In genomic region chr2:170006829-170007228, GRCm38 (mm10) we compare ENCODE assay signal across 15 mouse cellular contexts.
A peak's percentile ranks its signal among the peaks of the same experiment; 100 is the strongest.
DNase-seq lines count a peak whose midpoint lies in the region; ATAC-seq and TF ChIP-seq lines count a peak whose summit lies in the region.
"Had no signal": no experiment of that assay in that cellular context is flagged by ENCODE, and none has a peak within 500 bp of the region (broad histone marks: within the 10 kb centered on the region; RNA-seq: fewer than 3 reads in every experiment).

No protein-coding gene starts in this region.

- 78% methylated on average over 8 of the region's 8 CpGs for WGBS in forebrain, embryonic 11.5 days
- 72% methylated on average over 8 of the region's 8 CpGs for WGBS in forebrain, postnatal 0 days
- WGBS in kidney, adult 2 months: 68% methylated on average over 8 of the region's 8 CpGs
- 83% methylated on average over 8 of the region's 8 CpGs for WGBS in midbrain, embryonic 10.5 days
- 61% methylated on average over 8 of the region's 8 CpGs for WGBS in midbrain, embryonic 14.5 days
- 73% methylated on average over 8 of the region's 8 CpGs for WGBS in hindbrain, postnatal 0 days

- no peak overlapping the region for H3K4me3 ChIP-seq in forebrain, embryonic 11.5 days (ENCODE audit: low read depth, low read length)
- H3K4me3 ChIP-seq in forebrain, postnatal 0 days (ENCODE audit: low read depth, low read length): no peak overlapping the region
- H3K4me3 ChIP-seq in kidney, adult 2 months (ENCODE audit: insufficient read depth, low read depth, low read length): no peak overlapping the region
- H3K4me3 ChIP-seq in midbrain, embryonic 10.5 days: no peak overlapping the region
- H3K4me3 ChIP-seq in midbrain, embryonic 14.5 days (replicated peaks; ENCODE audit: low read depth, low read length): no peak overlapping the region
- no peak overlapping the region for H3K4me3 ChIP-seq in hindbrain, postnatal 0 days (ENCODE audit: low read length)
- H3K4me3 ChIP-seq: hindbrain, embryonic 15.5 days; myocyte had no signal

- no peak for TF ChIP-seq POLR2A in kidney, adult 2 months (IDR thresholded peaks at IDR 0.05; ENCODE audit: low read depth, low read length)

- no peak overlapping the region for H3K4me2 ChIP-seq in forebrain, embryonic 11.5 days (ENCODE audit: low read depth, low read length, severe bottlenecking)
- no peak overlapping the region for H3K4me2 ChIP-seq in forebrain, postnatal 0 days (ENCODE audit: low read depth)
- H3K4me2 ChIP-seq in midbrain, embryonic 14.5 days (ENCODE audit: low read length): no peak overlapping the region
- H3K4me2 ChIP-seq in hindbrain, postnatal 0 days (ENCODE audit: low read depth, low read length): no peak overlapping the region
- H3K4me2 ChIP-seq: hindbrain, embryonic 15.5 days; midbrain, embryonic 11.5 days had no signal

- H3K27ac ChIP-seq in forebrain, embryonic 11.5 days (ENCODE audit: low read depth, low read length): no peak overlapping the region
- H3K27ac ChIP-seq in forebrain, postnatal 0 days (ENCODE audit: low read depth, low read length): no peak overlapping the region
- H3K27ac ChIP-seq in kidney, adult 2 months (ENCODE audit: insufficient read depth, low read depth, low read length): peak overlapping the region; percentile 61; the same call in 1 of the 2 replicates
- H3K27ac ChIP-seq in midbrain, embryonic 10.5 days (replicated peaks): 0 out of 2 replicates have a peak overlapping the region, but pooled peaks have one; percentile 7
- H3K27ac ChIP-seq in midbrain, embryonic 14.5 days (replicated peaks; ENCODE audit: low read depth, low read length): no peak overlapping the region
- no peak overlapping the region for H3K27ac ChIP-seq in hindbrain, postnatal 0 days
- H3K27ac ChIP-seq: hindbrain, embryonic 15.5 days had no signal

- H3K9me3 ChIP-seq in forebrain, embryonic 11.5 days (ENCODE audit: control insufficient read depth, low read length): peaks cover 5% of the 10 kb centered on the region; the same call in 1 of the 2 replicates
- no peaks in the 10 kb centered on the region for H3K9me3 ChIP-seq in forebrain, postnatal 0 days (ENCODE audit: low read length)
- H3K9me3 ChIP-seq in midbrain, embryonic 10.5 days (replicated peaks): peaks cover 7% of the 10 kb centered on the region; the same call in 1 of the 2 replicates
- no peaks in the 10 kb centered on the region for H3K9me3 ChIP-seq in midbrain, embryonic 14.5 days (ENCODE audit: control insufficient read depth, low read length)
- no peaks in the 10 kb centered on the region for H3K9me3 ChIP-seq in hindbrain, postnatal 0 days (ENCODE audit: low read length)
- H3K9me3 ChIP-seq: hindbrain, embryonic 15.5 days had no signal

- H3K36me3 ChIP-seq in forebrain, embryonic 11.5 days (ENCODE audit: control insufficient read depth, insufficient read depth, low read length): no peaks in the 10 kb centered on the region
- H3K36me3 ChIP-seq in forebrain, postnatal 0 days (ENCODE audit: insufficient read depth): no peaks in the 10 kb centered on the region
- H3K36me3 ChIP-seq in kidney, adult 2 months (ENCODE audit: control insufficient read depth, insufficient read depth, low read length): no peaks in the 10 kb centered on the region
- H3K36me3 ChIP-seq in midbrain, embryonic 10.5 days: no peaks in the 10 kb centered on the region
- H3K36me3 ChIP-seq in midbrain, embryonic 14.5 days (ENCODE audit: control insufficient read depth, insufficient read depth, low read length): no peaks in the 10 kb centered on the region
- H3K36me3 ChIP-seq in hindbrain, postnatal 0 days (ENCODE audit: insufficient read depth, low read length): no peaks in the 10 kb centered on the region
- H3K36me3 ChIP-seq: hindbrain, embryonic 15.5 days had no signal

- no peak for TF ChIP-seq CTCF in forebrain, postnatal 0 days (IDR thresholded peaks at IDR 0.05; ENCODE audit: low read depth)
- no peak for TF ChIP-seq CTCF in kidney, adult 2 months (conservative IDR thresholded peaks at IDR 0.05; ENCODE audit: insufficient read depth, insufficient read length, low read depth, low read length)
- no peak for TF ChIP-seq CTCF in hindbrain, postnatal 0 days (IDR thresholded peaks at IDR 0.05; ENCODE audit: low read depth)

- DNase-seq in forebrain, embryonic 11.5 days (ENCODE audit: low spot score): peak; percentile 41
- DNase-seq in forebrain, postnatal 0 days: no peak
- peak; percentile 11 for DNase-seq in kidney, adult 2 months
- DNase-seq in kidney, postnatal 14 days: no peak
- DNase-seq in midbrain, embryonic 10.5 days (ENCODE audit: low spot score): no peak
- no peak for DNase-seq in midbrain, embryonic 14.5 days
- DNase-seq in embryo, embryonic 11 days: no peak
- no peak for DNase-seq in hindbrain, postnatal 0 days (ENCODE audit: low spot score)
- DNase-seq: cerebellum, adult 11-12 months; right cerebral cortex, adult 18-20 months; spleen, adult 18-20 months had no signal

- ATAC-seq in forebrain, embryonic 11.5 days (replicated peaks; ENCODE audit: low FRiP score): no peak
- no peak for ATAC-seq in forebrain, postnatal 0 days
- ATAC-seq in midbrain, embryonic 14.5 days (ENCODE audit: low FRiP score, low TSS enrichment): no peak
- no peak for ATAC-seq in hindbrain, postnatal 0 days
- ATAC-seq: forebrain, embryonic 16.5 days had no signal

- no peak overlapping the region for H3K9ac ChIP-seq in forebrain, embryonic 11.5 days (ENCODE audit: low read length)
- no peak overlapping the region for H3K9ac ChIP-seq in forebrain, postnatal 0 days
- H3K9ac ChIP-seq in midbrain, embryonic 14.5 days (replicated peaks; ENCODE audit: low read length): no peak overlapping the region
- no peak overlapping the region for H3K9ac ChIP-seq in hindbrain, postnatal 0 days (replicated peaks; ENCODE audit: low read length)
- H3K9ac ChIP-seq: hindbrain, embryonic 15.5 days had no signal

- no peaks in the 10 kb centered on the region for H3K27me3 ChIP-seq in forebrain, embryonic 11.5 days (ENCODE audit: control insufficient read depth, insufficient read depth, low read length)
- H3K27me3 ChIP-seq in forebrain, postnatal 0 days (ENCODE audit: insufficient read depth, low read length): no peaks in the 10 kb centered on the region
- H3K27me3 ChIP-seq in kidney, adult 2 months (replicated peaks; ENCODE audit: control insufficient read depth, insufficient read depth, low read length): no peaks in the 10 kb centered on the region
- H3K27me3 ChIP-seq in midbrain, embryonic 10.5 days (ENCODE audit: low read depth, poor library complexity, severe bottlenecking): no peaks in the 10 kb centered on the region
- no peaks in the 10 kb centered on the region for H3K27me3 ChIP-seq in midbrain, embryonic 14.5 days (ENCODE audit: control insufficient read depth, insufficient read depth, low read length)
- no peaks in the 10 kb centered on the region for H3K27me3 ChIP-seq in hindbrain, postnatal 0 days (ENCODE audit: insufficient read depth, low read length)
- H3K27me3 ChIP-seq: hindbrain, embryonic 15.5 days had no signal

- peaks cover 2% of the 10 kb centered on the region; the same call in 1 of the 2 replicates for H3K4me1 ChIP-seq in forebrain, embryonic 11.5 days (replicated peaks; ENCODE audit: control insufficient read depth, insufficient read depth, low read length)
- H3K4me1 ChIP-seq in forebrain, postnatal 0 days (ENCODE audit: insufficient read depth): 0 out of 2 replicates have a peak, but pooled peaks cover 6% of the 10 kb centered on the region
- H3K4me1 ChIP-seq in kidney, adult 2 months (ENCODE audit: control insufficient read depth, insufficient read depth, low read length): no peaks in the 10 kb centered on the region
- peaks cover 54% of the 10 kb centered on the region for H3K4me1 ChIP-seq in midbrain, embryonic 10.5 days
- H3K4me1 ChIP-seq in midbrain, embryonic 14.5 days (ENCODE audit: control insufficient read depth, insufficient read depth, low read length): peaks cover 27% of the 10 kb centered on the region
- H3K4me1 ChIP-seq in hindbrain, postnatal 0 days (ENCODE audit: insufficient read depth, low read length): no peaks in the 10 kb centered on the region

Comparison
In these comparisons a context has a peak if more than half of its experiments do, and no peak if none do; other contexts are left out.
1. DNase-seq: peak in forebrain, embryonic 11.5 days (single experiment) and kidney, adult 2 months (single experiment); none in forebrain, postnatal 0 days (single experiment), kidney, postnatal 14 days (single experiment), midbrain, embryonic 10.5 days (single experiment), midbrain, embryonic 14.5 days (single experiment), embryo, embryonic 11 days (single experiment) and hindbrain, postnatal 0 days (single experiment).
2. H3K27ac ChIP-seq: peak in kidney, adult 2 months (single experiment) and midbrain, embryonic 10.5 days (single experiment); none in forebrain, embryonic 11.5 days (single experiment), forebrain, postnatal 0 days (single experiment), midbrain, embryonic 14.5 days (single experiment) and hindbrain, postnatal 0 days (single experiment).